Mouse (Mus musculus): ENCODE data around the gene Atg3.

- TF ChIP-seq CTCF (IDR thresholded peaks at IDR 0.05) (no peak), POLR2A (IDR thresholded peaks at IDR 0.05; ENCODE audit: insufficient read depth, low read depth, low read length) (no peak)
Measured at GRCm38 (mm10) chr16:45181824-45182223, 23.2 kb downstream of the Atg3 start.

All from heart, adult 2 months (tissue).